Mouse (Mus musculus): ENCODE data around the gene Zfp423. TPM values are rescaled to one million over a fixed set of nuclear protein-coding genes. Genes with fewer than 3 reads are reported as not detected.

The Zfp423 gene
- polyA plus RNA-seq, 1 experiment from 2014 or later = 10.9 TPM

DNA sequence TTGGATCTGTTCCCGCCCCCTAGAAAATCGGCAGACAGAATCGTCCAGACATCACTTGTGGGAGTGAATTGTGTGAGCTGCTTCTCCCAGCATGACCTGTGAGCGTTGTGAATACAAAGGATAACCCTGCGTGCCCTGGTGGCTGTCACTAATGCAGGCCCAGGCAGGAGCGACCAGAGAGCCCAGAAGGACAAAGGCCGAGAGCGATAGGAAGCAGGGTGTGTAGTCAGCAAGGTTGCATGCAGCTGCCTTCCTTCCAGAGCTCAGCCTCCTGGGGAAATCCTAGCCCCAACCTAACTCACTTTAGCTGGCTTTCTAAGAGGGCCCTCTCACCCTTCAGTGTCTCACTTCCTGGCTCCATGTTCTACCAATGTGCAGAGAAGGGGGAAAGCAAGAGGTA is 212.3 kb downstream of the Zfp423 start:
- Histone ChIP-seq H3K36me3 (no peaks in the 10 kb centered on the region), H3K4me3 (replicated peaks) (no peak overlapping the region), H3K27ac (peak overlapping the region; percentile 76), H3K27me3 (no peaks in the 10 kb centered on the region), H3K4me1 (peaks cover 34% of the 10 kb centered on the region), H3K9ac (no peak overlapping the region), H3K9me3 (replicated peaks) (no peaks in the 10 kb centered on the region), H3K4me2 (no peak overlapping the region)
- ATAC-seq (replicated peaks; ENCODE audit: low FRiP score) = 0 out of 2 replicates have a peak, but pooled peaks have one; percentile 22
- WGBS = 19% methylated on average over 8 of the region's 8 CpGs

DNA sequence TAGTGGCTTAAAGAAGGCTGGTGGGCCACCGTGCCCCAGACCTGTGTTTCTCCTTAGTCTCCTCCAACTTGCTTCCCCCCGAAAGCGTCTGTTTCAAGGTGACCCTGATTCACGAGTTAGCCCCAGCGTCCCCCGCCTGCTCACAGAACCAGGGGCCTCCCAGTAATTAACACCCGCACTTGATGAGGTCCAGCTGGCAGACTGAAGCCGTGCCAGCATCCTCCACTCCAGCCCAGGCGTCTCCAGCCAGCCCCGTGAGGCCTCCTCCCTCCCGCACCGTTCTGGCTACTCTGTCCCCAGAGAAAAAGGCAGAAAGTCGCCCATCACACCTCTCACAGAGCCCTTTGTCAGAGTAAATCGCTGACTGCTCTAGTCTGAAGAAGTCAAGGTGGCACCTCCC is 213.3 kb downstream of the Zfp423 start:
- peak; percentile 81 for ATAC-seq (replicated peaks; ENCODE audit: low FRiP score)
- Histone ChIP-seq H3K4me3 (replicated peaks) (no peak overlapping the region), H3K9ac (no peak overlapping the region), H3K4me2 (no peak overlapping the region), H3K27ac (peak overlapping the region; percentile 79), H3K9me3 (replicated peaks) (no peaks in the 10 kb centered on the region), H3K27me3 (no peaks in the 10 kb centered on the region), H3K36me3 (no peaks in the 10 kb centered on the region), H3K4me1 (peaks cover 37% of the 10 kb centered on the region)
- WGBS = 20% methylated on average over 14 of the region's 14 CpGs

DNA sequence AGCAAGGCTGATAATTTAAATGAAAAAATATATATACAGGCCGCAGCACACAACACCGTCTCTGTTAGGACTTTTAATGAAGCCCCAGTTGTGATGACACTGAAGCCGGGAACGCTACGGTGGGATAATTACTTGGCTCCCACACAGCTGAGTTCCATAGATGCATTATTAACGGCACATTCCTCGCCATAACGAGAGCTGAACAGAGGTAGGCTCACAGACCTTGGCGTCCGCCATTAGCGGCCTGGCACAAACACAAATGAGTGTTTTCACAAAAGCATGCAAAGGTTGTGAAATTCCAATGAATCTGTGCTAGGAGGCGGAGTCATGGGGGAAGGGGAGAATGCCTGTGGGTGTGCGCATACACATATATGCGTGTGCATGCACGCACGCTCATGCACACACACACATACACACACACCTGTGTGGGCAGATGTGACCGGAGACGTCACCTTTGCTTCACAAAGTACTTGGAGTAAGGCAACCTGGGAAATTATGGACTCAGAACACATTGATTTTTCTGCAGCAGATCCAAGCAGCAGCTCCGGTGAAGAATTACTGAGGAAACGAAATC is 214.2 kb downstream of the Zfp423 start:
- no peaks in the 10 kb centered on the region for H3K9me3 ChIP-seq (replicated peaks)
- peaks cover 37% of the 10 kb centered on the region for H3K4me1 ChIP-seq
- H3K36me3 ChIP-seq = no peaks in the 10 kb centered on the region
- WGBS = 75% methylated on average over 20 of the region's 20 CpGs
- H3K4me2 ChIP-seq = no peak overlapping the region
- H3K4me3 ChIP-seq (replicated peaks) = no peak overlapping the region
- no peaks in the 10 kb centered on the region for H3K27me3 ChIP-seq
- no peak overlapping the region for H3K9ac ChIP-seq
- H3K27ac ChIP-seq = peak overlapping the region; percentile 79
- ATAC-seq (replicated peaks; ENCODE audit: low FRiP score) = no peak

DNA sequence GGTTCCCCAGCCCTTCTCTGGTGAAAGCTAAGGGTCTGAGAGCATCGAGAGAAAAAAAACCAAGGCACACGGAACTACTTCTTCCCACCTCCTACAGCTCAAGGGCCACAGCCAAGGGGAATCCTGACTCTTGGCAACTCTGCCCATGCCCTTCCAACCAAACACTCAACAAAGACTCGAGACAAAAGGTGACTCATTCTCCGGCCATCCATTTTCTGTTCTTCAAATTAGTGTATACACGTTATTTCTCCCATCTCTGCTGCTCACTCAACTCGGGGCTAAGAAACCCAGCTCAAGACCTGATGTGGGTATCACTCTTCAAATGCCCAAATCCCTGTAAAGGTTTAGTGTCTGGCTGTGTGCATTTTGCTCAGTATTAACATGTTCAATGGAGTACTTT is 214.8 kb downstream of the Zfp423 start:
- Histone ChIP-seq H3K27me3 (no peaks in the 10 kb centered on the region), H3K36me3 (no peaks in the 10 kb centered on the region), H3K27ac (no peak overlapping the region), H3K4me2 (no peak overlapping the region), H3K4me3 (replicated peaks) (no peak overlapping the region), H3K4me1 (peaks cover 37% of the 10 kb centered on the region), H3K9me3 (replicated peaks) (no peaks in the 10 kb centered on the region), H3K9ac (no peak overlapping the region)
- 83% methylated on average over 6 of the region's 6 CpGs for WGBS
- ATAC-seq (replicated peaks; ENCODE audit: low FRiP score) = no peak

DNA sequence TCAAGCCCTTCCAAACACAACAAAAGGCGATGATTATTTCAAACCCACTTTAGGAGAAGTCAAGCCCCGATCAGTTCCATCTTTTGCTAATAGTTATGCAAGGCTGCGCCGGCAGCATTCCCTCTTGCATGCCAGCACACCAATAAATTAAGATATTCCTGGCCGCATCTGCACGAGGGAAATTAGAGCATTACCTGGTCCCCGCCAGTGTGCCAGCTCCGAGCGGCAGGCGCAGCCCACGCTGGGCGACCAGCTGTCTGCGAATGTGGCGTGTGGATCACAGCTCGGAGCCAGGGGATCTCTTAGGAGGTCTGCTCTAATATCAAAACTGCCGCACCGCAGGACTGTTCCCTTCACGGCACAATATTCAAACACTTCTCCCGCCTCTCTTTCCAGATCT is 217.4 kb downstream of the Zfp423 start:
- no peak for ATAC-seq (replicated peaks; ENCODE audit: low FRiP score)
- Histone ChIP-seq H3K27me3 (no peaks in the 10 kb centered on the region), H3K9ac (no peak overlapping the region), H3K9me3 (replicated peaks) (no peaks in the 10 kb centered on the region), H3K4me3 (replicated peaks) (no peak overlapping the region), H3K4me2 (no peak overlapping the region), H3K4me1 (peaks cover 30% of the 10 kb centered on the region), H3K36me3 (no peaks in the 10 kb centered on the region), H3K27ac (no peak overlapping the region)
- 75% methylated on average over 19 of the region's 19 CpGs for WGBS

DNA sequence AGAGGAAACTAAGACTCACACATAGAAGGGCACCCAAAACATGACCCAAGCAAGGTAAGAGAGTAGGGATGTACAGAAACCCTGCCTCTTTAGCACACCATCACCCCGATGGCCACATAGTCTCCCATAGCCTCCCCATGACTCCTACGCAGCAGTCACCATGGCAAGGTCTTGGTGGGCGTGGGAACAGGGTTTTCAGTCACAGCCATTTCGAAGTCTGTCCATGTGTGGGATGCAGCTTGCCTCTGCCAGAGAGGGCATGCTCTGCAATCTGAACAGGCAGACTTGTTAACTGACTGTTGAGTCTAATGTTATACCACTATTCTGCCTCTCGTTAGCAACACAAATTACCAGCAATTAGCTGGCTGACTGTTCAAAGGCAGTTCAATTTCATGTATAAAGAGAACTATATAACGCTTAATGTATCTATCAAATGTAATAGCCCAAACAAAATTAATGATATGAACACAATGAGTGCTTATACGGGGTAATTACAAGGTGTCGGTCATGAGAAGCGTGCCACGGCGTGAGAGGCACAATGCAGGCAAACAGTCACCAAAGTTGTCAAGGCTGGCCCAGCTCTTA is 218.4 kb downstream of the Zfp423 start:
- no peak for ATAC-seq (replicated peaks; ENCODE audit: low FRiP score)
- peaks cover 23% of the 10 kb centered on the region for H3K4me1 ChIP-seq
- H3K27ac ChIP-seq = no peak overlapping the region
- no peaks in the 10 kb centered on the region for H3K27me3 ChIP-seq
- H3K4me3 ChIP-seq (replicated peaks) = no peak overlapping the region
- no peaks in the 10 kb centered on the region for H3K36me3 ChIP-seq
- H3K9ac ChIP-seq = no peak overlapping the region
- WGBS = 73% methylated on average over 11 of the region's 11 CpGs
- no peaks in the 10 kb centered on the region for H3K9me3 ChIP-seq (replicated peaks)
- H3K4me2 ChIP-seq = no peak overlapping the region

DNA sequence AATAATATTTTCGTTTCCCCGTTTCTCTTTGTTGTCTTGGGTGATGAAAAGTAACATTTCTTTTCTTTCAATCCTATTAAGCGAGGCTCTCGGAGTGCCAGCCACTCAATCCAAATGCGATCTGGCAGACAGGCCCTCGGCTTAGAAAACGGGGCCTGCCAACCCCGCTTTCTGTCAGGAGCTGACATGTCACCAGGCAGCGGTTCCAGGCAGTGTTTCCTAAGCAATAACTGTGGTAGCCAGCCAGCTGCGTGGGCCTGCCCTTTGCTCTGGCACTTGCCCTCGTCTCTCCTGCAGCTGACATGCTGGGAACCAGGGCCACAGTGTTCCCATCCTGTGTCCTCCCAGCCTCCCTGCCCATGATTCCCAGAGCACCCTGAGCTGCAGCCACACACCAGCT is 221.5 kb downstream of the Zfp423 start:
- no peak overlapping the region for H3K4me2 ChIP-seq
- H3K27me3 ChIP-seq = no peaks in the 10 kb centered on the region
- ATAC-seq (replicated peaks; ENCODE audit: low FRiP score) = no peak
- H3K9me3 ChIP-seq (replicated peaks) = no peaks in the 10 kb centered on the region
- H3K4me1 ChIP-seq = peaks cover 17% of the 10 kb centered on the region
- no peaks in the 10 kb centered on the region for H3K36me3 ChIP-seq
- H3K27ac ChIP-seq = no peak overlapping the region
- no peak overlapping the region for H3K9ac ChIP-seq
- 67% methylated on average over 11 of the region's 11 CpGs for WGBS
- H3K4me3 ChIP-seq (replicated peaks) = no peak overlapping the region

DNA sequence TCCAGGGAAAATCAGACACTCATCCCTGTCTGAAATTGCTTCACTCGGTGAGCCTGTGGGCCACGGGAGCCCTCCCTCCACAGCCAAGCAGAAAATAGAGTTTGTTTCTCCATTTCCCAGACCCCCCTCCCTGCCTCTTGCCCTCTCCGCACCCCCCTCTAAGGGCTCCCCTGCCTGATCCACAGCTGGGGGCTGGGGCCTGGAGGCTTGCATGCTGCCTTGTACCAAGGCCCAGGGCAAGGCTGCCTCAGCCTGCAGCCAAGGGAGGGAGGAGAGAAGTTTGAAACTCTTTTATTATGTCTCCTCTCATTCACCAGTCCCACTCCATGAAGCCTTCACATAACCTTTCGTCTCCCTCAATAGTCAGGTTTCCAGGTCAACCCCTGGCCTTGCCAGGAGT is 224.5 kb downstream of the Zfp423 start:
- ATAC-seq (replicated peaks; ENCODE audit: low FRiP score) = no peak
- no peak overlapping the region for H3K4me3 ChIP-seq (replicated peaks)
- no peaks in the 10 kb centered on the region for H3K27me3 ChIP-seq
- no peaks in the 10 kb centered on the region for H3K9me3 ChIP-seq (replicated peaks)
- 54% methylated on average over 4 of the region's 4 CpGs for WGBS
- H3K4me2 ChIP-seq = no peak overlapping the region
- no peak overlapping the region for H3K9ac ChIP-seq
- no peaks in the 10 kb centered on the region for H3K36me3 ChIP-seq
- 0 out of 2 replicates have a peak overlapping the region, but pooled peaks have one; percentile 1 for H3K27ac ChIP-seq
- peaks cover 12% of the 10 kb centered on the region for H3K4me1 ChIP-seq

DNA sequence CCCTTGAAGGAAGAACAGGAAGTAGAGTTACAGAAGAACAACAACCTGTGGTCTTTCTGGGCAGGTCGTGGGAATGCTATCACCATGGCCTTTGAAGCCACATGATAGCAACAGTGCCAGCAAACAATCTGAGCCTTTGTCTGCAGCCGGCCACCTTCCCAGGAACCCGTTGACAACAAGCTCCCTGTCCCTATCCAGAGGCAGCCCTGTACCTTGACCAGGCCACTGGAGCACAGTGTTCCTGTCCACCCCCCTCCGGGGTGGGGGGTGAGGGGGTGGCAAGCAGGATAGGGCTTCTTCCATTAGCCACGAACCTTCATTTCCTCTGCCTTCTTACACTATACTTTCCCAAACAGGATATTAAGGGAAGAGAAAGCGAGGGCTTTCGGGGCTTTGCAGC is 224.9 kb downstream of the Zfp423 start:
- Histone ChIP-seq H3K9me3 (replicated peaks) (no peaks in the 10 kb centered on the region), H3K27me3 (no peaks in the 10 kb centered on the region), H3K4me3 (replicated peaks) (no peak overlapping the region), H3K4me2 (no peak overlapping the region), H3K36me3 (no peaks in the 10 kb centered on the region), H3K27ac (0 out of 2 replicates have a peak overlapping the region, but pooled peaks have one; percentile 1), H3K9ac (no peak overlapping the region), H3K4me1 (peaks cover 12% of the 10 kb centered on the region)
- ATAC-seq (replicated peaks; ENCODE audit: low FRiP score) = 0 out of 2 replicates have a peak, but pooled peaks have one; percentile 40
- WGBS = 53% methylated on average over 7 of the region's 7 CpGs

DNA sequence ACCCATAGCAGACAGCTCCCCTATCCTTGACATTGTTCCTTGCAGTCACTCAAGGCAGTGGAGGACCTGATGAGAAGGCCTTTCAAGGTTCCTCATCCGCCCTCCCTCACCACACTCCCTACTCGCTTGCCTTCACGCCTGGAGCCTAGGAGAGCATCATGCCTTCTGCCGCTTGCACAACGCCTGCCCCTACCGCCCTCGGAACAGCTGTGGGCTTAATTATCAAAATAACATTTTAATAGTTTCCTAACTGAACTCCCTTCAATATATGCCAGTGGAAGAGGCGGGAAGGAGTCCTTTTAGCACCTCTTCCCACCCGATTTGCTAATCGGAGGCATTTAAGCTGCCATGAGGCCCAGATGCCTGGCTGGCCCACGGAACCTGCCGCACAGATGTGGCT is 228.3 kb downstream of the Zfp423 start:
- no peak overlapping the region for H3K9ac ChIP-seq
- WGBS = 93% methylated on average over 12 of the region's 12 CpGs
- no peak overlapping the region for H3K27ac ChIP-seq
- ATAC-seq (replicated peaks; ENCODE audit: low FRiP score) = no peak
- H3K4me3 ChIP-seq (replicated peaks) = no peak overlapping the region
- no peaks in the 10 kb centered on the region for H3K9me3 ChIP-seq (replicated peaks)
- no peak overlapping the region for H3K4me2 ChIP-seq
- H3K4me1 ChIP-seq = peaks cover 8% of the 10 kb centered on the region
- H3K27me3 ChIP-seq = no peaks in the 10 kb centered on the region
- no peaks in the 10 kb centered on the region for H3K36me3 ChIP-seq

DNA sequence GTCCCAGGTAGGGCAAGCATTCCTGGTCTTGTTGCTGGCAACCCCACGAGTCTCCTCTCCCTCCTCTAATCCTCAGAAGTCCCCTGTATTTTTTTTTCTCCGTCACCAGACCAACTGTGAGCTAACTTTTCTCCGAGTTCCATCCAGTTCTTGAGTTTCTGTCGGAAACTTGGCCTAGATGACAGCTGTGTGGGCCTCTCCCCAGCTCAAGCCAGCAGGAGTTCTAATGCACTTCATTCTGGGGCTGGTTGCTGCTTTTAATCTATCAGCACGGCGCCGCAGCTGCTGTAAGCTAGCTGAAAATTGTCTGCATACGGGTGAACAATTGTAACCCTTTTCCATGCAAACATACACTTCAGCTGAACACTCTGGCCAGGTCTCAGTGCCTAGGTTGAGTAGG is 236.4 kb downstream of the Zfp423 start:
- H3K4me2 ChIP-seq = no peak overlapping the region
- no peaks in the 10 kb centered on the region for H3K36me3 ChIP-seq
- no peak overlapping the region for H3K4me3 ChIP-seq (replicated peaks)
- H3K9me3 ChIP-seq (replicated peaks) = no peaks in the 10 kb centered on the region
- no peak for ATAC-seq (replicated peaks; ENCODE audit: low FRiP score)
- H3K27me3 ChIP-seq = no peaks in the 10 kb centered on the region
- WGBS = 74% methylated on average over 8 of the region's 8 CpGs
- H3K27ac ChIP-seq = no peak overlapping the region
- no peak overlapping the region for H3K9ac ChIP-seq
- H3K4me1 ChIP-seq = peaks cover 3% of the 10 kb centered on the region; the same call in 1 of the 2 replicates

DNA sequence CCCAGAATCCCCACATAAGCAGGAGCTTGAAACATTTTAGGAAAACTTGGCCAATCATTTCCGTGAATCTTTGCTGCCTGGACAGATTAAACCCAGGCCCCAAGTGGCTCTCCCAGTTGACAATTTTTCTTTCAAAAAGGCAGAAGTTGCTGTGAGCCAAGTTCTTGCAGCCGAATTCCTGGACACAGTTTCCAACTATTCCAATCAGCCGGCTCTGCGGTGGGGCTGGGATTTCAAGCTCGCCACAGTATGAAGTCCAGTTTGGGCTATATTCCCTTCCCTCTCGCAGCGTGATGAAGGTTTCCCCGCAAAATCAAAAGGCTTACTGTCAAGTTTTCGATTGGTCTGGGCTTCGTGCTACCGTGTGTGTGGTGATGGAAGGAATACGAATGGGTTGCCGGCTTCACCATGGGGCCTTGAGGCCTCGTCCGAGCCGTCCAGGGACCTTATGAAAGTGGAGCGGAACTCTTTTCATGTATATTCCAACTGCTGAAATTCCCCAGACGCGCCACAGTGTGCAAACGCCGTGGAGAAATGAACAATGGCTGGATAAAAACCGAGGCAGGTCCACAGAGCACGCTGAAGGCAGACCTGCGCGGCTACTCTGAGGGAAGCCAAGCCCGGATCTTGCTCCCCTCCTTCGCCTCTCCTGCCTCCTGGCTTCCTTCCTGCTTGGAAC is 240.1 kb downstream of the Zfp423 start:
- H3K4me2 ChIP-seq = no peak overlapping the region
- no peak overlapping the region for H3K4me3 ChIP-seq (replicated peaks)
- no peaks in the 10 kb centered on the region for H3K27me3 ChIP-seq
- WGBS = 76% methylated on average over 27 of the region's 27 CpGs
- no peak for ATAC-seq (replicated peaks; ENCODE audit: low FRiP score)
- H3K9me3 ChIP-seq (replicated peaks) = no peaks in the 10 kb centered on the region
- H3K4me1 ChIP-seq = peaks cover 21% of the 10 kb centered on the region
- H3K36me3 ChIP-seq = no peaks in the 10 kb centered on the region
- no peak overlapping the region for H3K9ac ChIP-seq
- H3K27ac ChIP-seq = no peak overlapping the region

Measured in kidney, embryonic 15.5 days (tissue).